ENCODE assay signal across 27 mouse cellular contexts in the genomic region with DNA sequence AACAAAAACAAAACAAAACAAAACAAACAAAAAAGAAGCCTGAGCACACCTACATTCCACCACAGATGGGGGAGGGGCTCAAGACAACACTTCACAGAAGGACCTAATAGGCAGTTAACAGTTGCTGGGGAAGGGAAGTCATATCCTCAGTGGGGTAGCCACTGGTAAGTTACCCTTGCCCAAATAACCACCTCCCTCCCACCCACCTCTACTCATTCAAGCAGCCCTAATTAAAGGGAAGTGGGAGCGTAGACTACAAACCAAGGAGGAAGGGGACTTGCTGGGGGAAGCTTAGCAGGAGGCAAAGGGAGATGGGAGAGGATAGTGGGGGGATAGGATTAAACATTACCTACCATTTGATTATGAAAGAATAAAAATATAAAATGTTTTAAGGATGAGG. TPM values are rescaled to one million over a fixed set of nuclear protein-coding genes. Genes with fewer than 3 reads are reported as not detected.
DNase-seq lines count a peak whose midpoint lies in the region; ATAC-seq and TF ChIP-seq lines count a peak whose summit lies in the region.
"Had no signal": no experiment of that assay in that cellular context is flagged by ENCODE, and none has a peak within 500 bp of the region (broad histone marks: within the 10 kb centered on the region; RNA-seq: fewer than 3 reads in every experiment).

No protein-coding gene starts in this region.

- no peak overlapping the region for H3K9ac ChIP-seq in heart, adult 2 months (ENCODE audit: low read depth, low read length)
- H3K9ac ChIP-seq in intestine, postnatal 0 days (ENCODE audit: low read depth, low read length), result no peak overlapping the region
- H3K9ac ChIP-seq: embryonic facial prominence, embryonic 13.5 days; embryonic facial prominence, embryonic 15.5 days; forebrain, embryonic 12.5 days had no signal

- H3K4me2 ChIP-seq in intestine, postnatal 0 days (replicated peaks; ENCODE audit: low read depth), result no peak overlapping the region
- H3K4me2 ChIP-seq: embryonic facial prominence, embryonic 13.5 days; embryonic facial prominence, embryonic 15.5 days; forebrain, embryonic 12.5 days had no signal

- H3K4me1 ChIP-seq in heart, adult 2 months (ENCODE audit: control insufficient read depth, insufficient read depth, low read length), result no peaks in the 10 kb centered on the region
- H3K4me1 ChIP-seq in intestine, postnatal 0 days (replicated peaks; ENCODE audit: control insufficient read depth, insufficient read depth, low read length), result no peaks in the 10 kb centered on the region
- H3K4me1 ChIP-seq: embryonic facial prominence, embryonic 13.5 days; embryonic facial prominence, embryonic 15.5 days; forebrain, embryonic 12.5 days had no signal

- no peak for TF ChIP-seq POLR2A in heart, adult 2 months (IDR thresholded peaks at IDR 0.05; ENCODE audit: insufficient read depth, low read depth, low read length)

- DNase-seq in heart, adult 11 months, result peak; percentile 72
- DNase-seq in heart, adult 2 months, result no peak
- peak; percentile 23 for DNase-seq in R1 (ENCODE audit: low read depth, low spot score)
- DNase-seq in cerebellum, postnatal 10 days, result no peak
- DNase-seq: adrenal gland, adult 2 months; adrenal gland, postnatal 10 days; adrenal gland, postnatal 25 days; B cell, adult 2 months; cerebellum, adult 11 months; cerebellum, adult 18-20 months; cerebellum, adult 8-10 months; cerebellum, adult 9-11 months; cerebellum, postnatal 25 days; embryo, embryonic 11 days had no signal

- H3K9me3 ChIP-seq in intestine, postnatal 0 days (ENCODE audit: control insufficient read depth), result no peaks in the 10 kb centered on the region
- H3K9me3 ChIP-seq: embryonic facial prominence, embryonic 13.5 days; embryonic facial prominence, embryonic 15.5 days; forebrain, embryonic 10.5 days; forebrain, embryonic 12.5 days; G1E had no signal

- ATAC-seq in granulocyte monocyte progenitor cell, adult 5-6 weeks (replicated peaks; ENCODE audit: poor library complexity, severe bottlenecking), result peak; percentile 69
- no peak for ATAC-seq in intestine, postnatal 0 days
- ATAC-seq: CD4-positive, CD25-positive, alpha-beta regulatory T cell, adult 4 months; forebrain, embryonic 14.5 days; forebrain, embryonic 16.5 days; Patski had no signal

- H3K79me2 ChIP-seq in heart, adult 2 months (replicated peaks; ENCODE audit: control insufficient read depth, insufficient read depth, low read length), result no peaks in the 10 kb centered on the region; the same call in 1 of the 2 replicates

- WGBS in heart, adult 2 months, result 92% methylated on average over 1 of the region's 1 CpGs
- 82% methylated on average over 1 of the region's 1 CpGs for WGBS in intestine, postnatal 0 days

- H3K36me3 ChIP-seq in heart, adult 2 months (ENCODE audit: control insufficient read depth, insufficient read depth, low read length), result peaks cover 16% of the 10 kb centered on the region
- peaks cover 46% of the 10 kb centered on the region for H3K36me3 ChIP-seq in intestine, postnatal 0 days (ENCODE audit: control insufficient read depth, insufficient read depth)

- no peaks in the 10 kb centered on the region for H3K27me3 ChIP-seq in heart, adult 2 months (ENCODE audit: control insufficient read depth, insufficient read depth, low read length)
- H3K27me3 ChIP-seq in intestine, postnatal 0 days (replicated peaks; ENCODE audit: control insufficient read depth, insufficient read depth, low read length), result no peaks in the 10 kb centered on the region
- H3K27me3 ChIP-seq: CH12.LX; embryonic facial prominence, embryonic 13.5 days; embryonic facial prominence, embryonic 15.5 days; forebrain, embryonic 12.5 days; Patski had no signal

- no peak for TF ChIP-seq EP300 in heart, adult 2 months (IDR thresholded peaks at IDR 0.05; ENCODE audit: insufficient read depth, low read depth, low read length)

- no peak overlapping the region for H3K27ac ChIP-seq in heart, adult 2 months
- H3K27ac ChIP-seq in intestine, postnatal 0 days (ENCODE audit: low read depth, low read length), result no peak overlapping the region
- H3K27ac ChIP-seq: embryonic facial prominence, embryonic 13.5 days; embryonic facial prominence, embryonic 15.5 days; forebrain, embryonic 10.5 days; forebrain, embryonic 12.5 days had no signal

- TF ChIP-seq CTCF in heart, adult 2 months (IDR thresholded peaks at IDR 0.05), result no peak
- no peak for TF ChIP-seq CTCF in intestine, postnatal 0 days (IDR thresholded peaks at IDR 0.05; ENCODE audit: low read depth)

- no peak overlapping the region for H3K4me3 ChIP-seq in heart, adult 2 months
- no peak overlapping the region for H3K4me3 ChIP-seq in intestine, postnatal 0 days (ENCODE audit: low read depth, low read length)
- H3K4me3 ChIP-seq: embryonic facial prominence, embryonic 13.5 days; embryonic facial prominence, embryonic 15.5 days; erythroblast, embryonic 14.5 days; forebrain, embryonic 10.5 days; forebrain, embryonic 12.5 days had no signal

- intact Hi-C loops in heart, adult 2 months (cut with DNase I), result no loop called here

RNA-seq across cellular contexts. Expression of gene Tor1aip2, which starts 14.8 kb away (rescaled TPM):
- total RNA-seq in heart, adult 2 months (2021), result 10 to 100 TPM; 40.3 to 42.9 TPM
- polyA plus RNA-seq in heart, adult 2 months (2012; rRNA removed), result 51.0 and 76.1 TPM in 2 replicates
- total RNA-seq in granulocyte monocyte progenitor cell, adult 5-6 weeks (2014; fragmentation: Nextera tagmentation), result 51.8 and 69.8 TPM in 2 replicates
- total RNA-seq in granulocyte monocyte progenitor cell, adult 5-6 weeks (2017), result 50.8 and 52.6 TPM in 2 replicates
- polyA plus RNA-seq in intestine, postnatal 0 days (2015; fragmentation: Nextera tagmentation; extraction: Ambion mirVana), result 129 and 142 TPM in 2 replicates

RNA-seq across cellular contexts. Expression of gene Tor1aip1, which starts 15.9 kb away (rescaled TPM):
- total RNA-seq in heart, adult 2 months (2021), result 10 to 100 TPM; 79.9 to 91.2 TPM
- 33.0 and 51.1 TPM in 2 replicates for polyA plus RNA-seq in heart, adult 2 months (2012; rRNA removed)
- total RNA-seq in granulocyte monocyte progenitor cell, adult 5-6 weeks (2014; fragmentation: Nextera tagmentation), result 68.5 and 73.8 TPM in 2 replicates
- total RNA-seq in granulocyte monocyte progenitor cell, adult 5-6 weeks (2017), result 30.2 and 36.9 TPM in 2 replicates
- 34.6 and 34.7 TPM in 2 replicates for polyA plus RNA-seq in intestine, postnatal 0 days (2015; fragmentation: Nextera tagmentation; extraction: Ambion mirVana)

RNA-seq across cellular contexts. Expression of gene Cep350, which starts 47.3 kb away (rescaled TPM):
- total RNA-seq in heart, adult 2 months (2021), result 10 to 100 TPM; 37.1 to 38.0 TPM
- 3.9 and 7.4 TPM in 2 replicates for polyA plus RNA-seq in heart, adult 2 months (2012; rRNA removed)
- 81.6 and 84.7 TPM in 2 replicates for total RNA-seq in granulocyte monocyte progenitor cell, adult 5-6 weeks (2014; fragmentation: Nextera tagmentation)
- 114 and 142 TPM in 2 replicates for total RNA-seq in granulocyte monocyte progenitor cell, adult 5-6 weeks (2017)
- polyA plus RNA-seq in intestine, postnatal 0 days (2015; fragmentation: Nextera tagmentation; extraction: Ambion mirVana), result 12.8 and 14.1 TPM in 2 replicates

Comparison
In these comparisons a context has a peak if more than half of its experiments do, and no peak if none do; other contexts are left out.
1. DNase-seq: peak in heart, adult 11 months (single experiment) and R1 (single experiment); none in heart, adult 2 months (0 of 2) and cerebellum, postnatal 10 days (0 of 2).